Mouse (Mus musculus): Measurements from ENCODE around the gene Prss35. TPM values are rescaled to one million over a fixed set of nuclear protein-coding genes. Genes with fewer than 3 reads are reported as not detected.
A peak's percentile ranks its signal among the peaks of the same experiment; 100 is the strongest.

The Prss35 gene
- polyA plus RNA-seq, 1 experiment from 2014 or later = 4.8 TPM

GRCm38 (mm10) chr9:86781426-86781825, 38.0 kb downstream of the Prss35 start:
- WGBS = 89% methylated on average over 4 of the region's 4 CpGs
- no peak for TF ChIP-seq CTCF (IDR thresholded peaks at IDR 0.05; ENCODE audit: low read depth)
- no peak overlapping the region for H3K9ac ChIP-seq (ENCODE audit: low read depth, low read length)
- ATAC-seq = no peak
- no peaks in the 10 kb centered on the region for H3K4me1 ChIP-seq (replicated peaks; ENCODE audit: control insufficient read depth, insufficient read depth, low read length)
- no peak overlapping the region for H3K27ac ChIP-seq (ENCODE audit: low read depth, low read length)
- no peak overlapping the region for H3K4me2 ChIP-seq (replicated peaks; ENCODE audit: low read depth)
- no peaks in the 10 kb centered on the region for H3K36me3 ChIP-seq (ENCODE audit: control insufficient read depth, insufficient read depth)
- no peaks in the 10 kb centered on the region for H3K27me3 ChIP-seq (replicated peaks; ENCODE audit: control insufficient read depth, insufficient read depth, low read length)
- H3K4me3 ChIP-seq (ENCODE audit: low read depth, low read length) = no peak overlapping the region
- no peaks in the 10 kb centered on the region for H3K9me3 ChIP-seq (ENCODE audit: control insufficient read depth)

DNA sequence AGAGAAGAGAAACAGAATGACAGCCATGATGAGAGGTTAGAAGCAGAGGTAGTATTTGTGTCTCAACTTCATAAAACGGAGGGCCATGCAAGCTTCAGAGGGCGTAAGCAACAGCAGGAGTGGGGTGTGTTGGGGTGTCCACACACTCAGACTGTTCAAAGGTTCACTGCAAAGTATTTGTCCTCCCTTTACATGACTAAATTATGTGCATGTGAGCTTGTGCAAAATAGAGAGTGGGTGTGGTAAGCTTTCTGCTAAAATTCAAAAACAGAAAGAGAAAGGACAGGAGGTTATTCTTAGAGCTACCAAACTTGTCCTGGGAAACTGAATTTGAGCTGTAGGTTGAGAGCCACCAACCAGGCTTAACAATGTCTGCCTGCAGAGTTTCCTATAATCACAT, 39.4 kb downstream of the Prss35 start:
- no peak for TF ChIP-seq CTCF (IDR thresholded peaks at IDR 0.05; ENCODE audit: low read depth)
- H3K27ac ChIP-seq (ENCODE audit: low read depth, low read length) = no peak overlapping the region
- H3K9me3 ChIP-seq (ENCODE audit: control insufficient read depth) = no peaks in the 10 kb centered on the region
- no peaks in the 10 kb centered on the region for H3K4me1 ChIP-seq (replicated peaks; ENCODE audit: control insufficient read depth, insufficient read depth, low read length)
- no peak for ATAC-seq
- no peaks in the 10 kb centered on the region for H3K36me3 ChIP-seq (ENCODE audit: control insufficient read depth, insufficient read depth)
- no peak overlapping the region for H3K4me3 ChIP-seq (ENCODE audit: low read depth, low read length)
- no peaks in the 10 kb centered on the region for H3K27me3 ChIP-seq (replicated peaks; ENCODE audit: control insufficient read depth, insufficient read depth, low read length)
- 75% methylated on average over 2 of the region's 2 CpGs for WGBS
- no peak overlapping the region for H3K9ac ChIP-seq (ENCODE audit: low read depth, low read length)
- H3K4me2 ChIP-seq (replicated peaks; ENCODE audit: low read depth) = no peak overlapping the region

DNA sequence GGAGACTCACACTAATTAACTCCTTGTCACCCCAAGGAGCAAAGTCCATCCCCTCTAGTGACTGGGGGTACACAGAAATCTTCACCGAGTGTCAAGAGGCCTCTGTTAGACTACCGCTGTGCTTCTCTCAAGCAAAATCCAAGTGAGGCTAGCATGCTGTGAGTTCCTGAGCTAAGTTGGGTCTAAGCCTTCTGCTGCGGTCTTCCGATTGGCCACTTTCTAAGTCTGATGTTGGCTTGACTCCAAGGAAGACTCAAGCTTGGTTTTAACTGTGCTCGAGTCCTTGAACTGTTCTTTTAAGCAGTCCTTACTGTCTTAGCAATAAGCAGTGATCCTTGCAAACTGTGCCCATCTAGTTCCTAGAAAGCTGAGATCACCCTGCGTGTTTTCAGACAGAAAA, 45.7 kb downstream of the Prss35 start:
- H3K4me3 ChIP-seq (ENCODE audit: low read depth, low read length) = no peak overlapping the region
- no peak for ATAC-seq
- TF ChIP-seq CTCF (IDR thresholded peaks at IDR 0.05; ENCODE audit: low read depth) = no peak
- WGBS = 63% methylated on average over 6 of the region's 6 CpGs
- no peak overlapping the region for H3K9ac ChIP-seq (ENCODE audit: low read depth, low read length)
- no peaks in the 10 kb centered on the region for H3K36me3 ChIP-seq (ENCODE audit: control insufficient read depth, insufficient read depth)
- no peak overlapping the region for H3K27ac ChIP-seq (ENCODE audit: low read depth, low read length)
- no peak overlapping the region for H3K4me2 ChIP-seq (replicated peaks; ENCODE audit: low read depth)
- H3K4me1 ChIP-seq (replicated peaks; ENCODE audit: control insufficient read depth, insufficient read depth, low read length) = 0 out of 2 replicates have a peak, but pooled peaks cover 2% of the 10 kb centered on the region
- H3K27me3 ChIP-seq (replicated peaks; ENCODE audit: control insufficient read depth, insufficient read depth, low read length) = no peaks in the 10 kb centered on the region
- H3K9me3 ChIP-seq (ENCODE audit: control insufficient read depth) = no peaks in the 10 kb centered on the region

DNA sequence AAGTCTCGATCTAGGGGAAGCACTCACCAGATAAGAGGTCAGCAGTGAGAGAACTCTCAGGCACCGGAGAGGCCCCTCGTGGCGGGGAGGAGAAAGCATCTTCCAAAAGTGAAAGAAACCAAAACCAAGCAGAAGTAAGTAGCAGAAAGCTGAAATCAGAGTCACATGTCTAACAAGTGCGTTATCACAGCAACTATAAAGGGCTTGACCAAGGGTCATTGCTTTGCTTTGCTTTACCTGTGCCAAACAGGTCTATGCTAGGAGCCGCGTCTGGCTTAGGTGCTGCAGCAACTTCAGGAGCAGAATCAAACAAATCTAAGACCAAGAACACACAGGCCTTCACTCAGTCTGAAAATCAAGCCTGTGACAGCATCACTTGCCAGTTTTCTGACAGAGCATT, 48.5 kb downstream of the Prss35 start:
- TF ChIP-seq CTCF (IDR thresholded peaks at IDR 0.05; ENCODE audit: low read depth) = peak; percentile 12; the same call in 1 of the 2 replicates
- peak; percentile 70 for ATAC-seq
- H3K27ac ChIP-seq (ENCODE audit: low read depth, low read length) = no peak overlapping the region
- 0 out of 2 replicates have a peak, but pooled peaks cover 2% of the 10 kb centered on the region for H3K4me1 ChIP-seq (replicated peaks; ENCODE audit: control insufficient read depth, insufficient read depth, low read length)
- no peak overlapping the region for H3K9ac ChIP-seq (ENCODE audit: low read depth, low read length)
- WGBS = 35% methylated on average over 7 of the region's 7 CpGs
- H3K4me3 ChIP-seq (ENCODE audit: low read depth, low read length) = no peak overlapping the region
- H3K4me2 ChIP-seq (replicated peaks; ENCODE audit: low read depth) = peak overlapping the region; percentile 38; the same call in 1 of the 2 replicates
- H3K36me3 ChIP-seq (ENCODE audit: control insufficient read depth, insufficient read depth) = no peaks in the 10 kb centered on the region
- no peaks in the 10 kb centered on the region for H3K9me3 ChIP-seq (ENCODE audit: control insufficient read depth)
- H3K27me3 ChIP-seq (replicated peaks; ENCODE audit: control insufficient read depth, insufficient read depth, low read length) = no peaks in the 10 kb centered on the region

DNA sequence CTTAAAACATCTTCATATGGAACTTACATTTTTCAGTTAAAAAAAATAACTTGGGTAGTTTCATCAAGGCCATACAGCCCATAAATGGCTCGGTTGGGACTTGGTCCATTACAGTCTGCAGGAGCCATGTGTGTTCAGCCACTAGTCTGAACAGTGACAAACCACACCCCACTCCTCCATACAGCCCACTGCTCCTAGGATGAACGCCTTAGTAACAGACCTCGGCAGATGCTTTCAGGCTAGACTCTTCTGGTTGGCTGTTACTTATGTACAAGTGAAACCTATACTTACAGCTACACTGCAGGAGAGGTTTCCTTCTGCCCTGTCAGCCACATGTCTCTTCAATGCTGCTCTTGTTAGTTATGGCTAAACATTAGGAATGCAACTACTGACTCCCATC, 51.8 kb downstream of the Prss35 start:
- no peaks in the 10 kb centered on the region for H3K36me3 ChIP-seq (ENCODE audit: control insufficient read depth, insufficient read depth)
- no peak overlapping the region for H3K9ac ChIP-seq (ENCODE audit: low read depth, low read length)
- no peaks in the 10 kb centered on the region for H3K9me3 ChIP-seq (ENCODE audit: control insufficient read depth)
- H3K4me2 ChIP-seq (replicated peaks; ENCODE audit: low read depth) = no peak overlapping the region
- no peak for ATAC-seq
- H3K27me3 ChIP-seq (replicated peaks; ENCODE audit: control insufficient read depth, insufficient read depth, low read length) = no peaks in the 10 kb centered on the region
- H3K27ac ChIP-seq (ENCODE audit: low read depth, low read length) = no peak overlapping the region
- no peak overlapping the region for H3K4me3 ChIP-seq (ENCODE audit: low read depth, low read length)
- WGBS = 53% methylated on average over 3 of the region's 3 CpGs
- TF ChIP-seq CTCF (IDR thresholded peaks at IDR 0.05; ENCODE audit: low read depth) = no peak
- 0 out of 2 replicates have a peak, but pooled peaks cover 2% of the 10 kb centered on the region for H3K4me1 ChIP-seq (replicated peaks; ENCODE audit: control insufficient read depth, insufficient read depth, low read length)

DNA sequence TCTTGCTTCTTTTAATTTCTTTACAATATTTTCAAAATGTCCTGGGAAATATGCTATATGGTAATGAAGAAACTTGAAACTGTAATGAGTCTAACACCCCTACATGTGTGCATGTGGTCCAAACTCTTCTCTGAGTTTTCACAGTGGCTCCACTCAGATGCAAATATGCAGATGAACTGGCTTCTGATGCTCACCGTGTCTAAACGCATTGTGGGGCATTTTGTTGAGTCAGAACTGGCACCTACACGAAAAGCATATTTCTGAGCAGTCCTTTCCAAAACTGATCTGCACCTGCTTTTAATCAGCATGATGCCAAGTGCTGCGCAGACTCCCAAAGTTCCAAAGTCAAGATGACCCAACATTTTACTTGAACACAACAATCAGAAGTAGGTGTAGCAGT, 54.1 kb downstream of the Prss35 start:
- no peak overlapping the region for H3K4me2 ChIP-seq (replicated peaks; ENCODE audit: low read depth)
- TF ChIP-seq CTCF (IDR thresholded peaks at IDR 0.05; ENCODE audit: low read depth) = no peak
- WGBS = 92% methylated on average over 4 of the region's 4 CpGs
- H3K9me3 ChIP-seq (ENCODE audit: control insufficient read depth) = no peaks in the 10 kb centered on the region
- H3K27me3 ChIP-seq (replicated peaks; ENCODE audit: control insufficient read depth, insufficient read depth, low read length) = no peaks in the 10 kb centered on the region
- H3K9ac ChIP-seq (ENCODE audit: low read depth, low read length) = no peak overlapping the region
- no peak overlapping the region for H3K4me3 ChIP-seq (ENCODE audit: low read depth, low read length)
- H3K36me3 ChIP-seq (ENCODE audit: control insufficient read depth, insufficient read depth) = no peaks in the 10 kb centered on the region
- H3K27ac ChIP-seq (ENCODE audit: low read depth, low read length) = no peak overlapping the region
- no peaks in the 10 kb centered on the region for H3K4me1 ChIP-seq (replicated peaks; ENCODE audit: control insufficient read depth, insufficient read depth, low read length)
- ATAC-seq = no peak

DNA sequence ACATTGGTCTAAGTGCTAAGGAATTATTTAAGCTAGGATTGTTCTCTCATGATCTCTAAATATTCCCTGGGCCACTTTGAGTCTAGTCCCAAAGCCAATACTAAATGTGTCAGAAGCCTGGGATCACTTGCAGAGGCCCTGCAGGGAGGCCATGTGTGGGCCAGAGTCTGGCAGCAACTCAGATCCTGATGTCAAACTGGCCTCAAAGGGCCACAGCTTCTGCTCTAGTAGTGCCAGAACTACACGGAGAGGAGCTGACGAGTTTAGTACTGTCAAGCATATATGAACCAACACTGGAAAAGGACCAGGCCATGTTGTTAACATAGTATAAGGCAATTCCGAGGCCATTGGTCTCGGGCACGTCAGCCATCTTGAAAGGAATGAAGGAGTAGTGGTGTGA, 54.7 kb downstream of the Prss35 start:
- no peak for ATAC-seq
- no peak for TF ChIP-seq CTCF (IDR thresholded peaks at IDR 0.05; ENCODE audit: low read depth)
- Histone ChIP-seq H3K4me3 (ENCODE audit: low read depth, low read length) (no peak overlapping the region), H3K27me3 (replicated peaks; ENCODE audit: control insufficient read depth, insufficient read depth, low read length) (no peaks in the 10 kb centered on the region), H3K4me1 (replicated peaks; ENCODE audit: control insufficient read depth, insufficient read depth, low read length) (no peaks in the 10 kb centered on the region), H3K9me3 (ENCODE audit: control insufficient read depth) (no peaks in the 10 kb centered on the region), H3K27ac (ENCODE audit: low read depth, low read length) (no peak overlapping the region), H3K36me3 (ENCODE audit: control insufficient read depth, insufficient read depth) (no peaks in the 10 kb centered on the region), H3K4me2 (replicated peaks; ENCODE audit: low read depth) (no peak overlapping the region), H3K9ac (ENCODE audit: low read depth, low read length) (no peak overlapping the region)
- 84% methylated on average over 5 of the region's 5 CpGs for WGBS
